20 mouse cellular contexts compared by ENCODE assay signal in the genomic region with DNA sequence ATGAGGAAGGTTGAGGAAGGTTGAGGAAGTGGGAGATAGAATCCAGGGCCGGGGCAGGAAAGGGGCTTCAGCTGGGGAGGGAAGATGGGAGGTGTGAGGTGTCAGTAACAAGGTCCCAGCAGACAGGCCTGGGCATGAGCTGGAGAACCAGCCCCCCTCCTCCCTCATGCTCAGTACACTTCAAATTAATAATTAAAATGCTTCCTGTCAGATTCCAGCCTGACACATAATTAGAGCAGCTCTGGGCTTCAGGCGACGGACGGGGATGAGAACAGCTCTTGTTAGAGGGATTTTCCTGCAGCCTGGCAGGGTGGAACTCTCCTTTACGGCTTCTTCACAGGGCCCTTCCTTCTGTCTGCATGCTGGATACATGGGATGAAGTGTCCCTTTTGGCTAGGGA. TPM values are rescaled to one million over a fixed set of nuclear protein-coding genes. Genes with fewer than 3 reads are reported as not detected.
DNase-seq lines count a peak whose midpoint lies in the region; ATAC-seq and TF ChIP-seq lines count a peak whose summit lies in the region.
"Had no signal": no experiment of that assay in that cellular context is flagged by ENCODE, and none has a peak within 500 bp of the region (broad histone marks: within the 10 kb centered on the region; RNA-seq: fewer than 3 reads in every experiment).

No protein-coding gene starts in this region.

- H3K36me3 ChIP-seq in lung, embryonic 14.5 days (ENCODE audit: insufficient read depth): no peaks in the 10 kb centered on the region
- H3K36me3 ChIP-seq in hindbrain, postnatal 0 days (ENCODE audit: insufficient read depth, low read length): no peaks in the 10 kb centered on the region
- no peaks in the 10 kb centered on the region for H3K36me3 ChIP-seq in kidney, adult 2 months (ENCODE audit: control insufficient read depth, insufficient read depth, low read length)
- H3K36me3 ChIP-seq: limb, embryonic 12.5 days; liver, embryonic 12.5 days; lung, embryonic 15.5 days; stomach, embryonic 15.5 days had no signal

- no peak overlapping the region for H3K27ac ChIP-seq in lung, embryonic 14.5 days (ENCODE audit: low read depth)
- no peak overlapping the region for H3K27ac ChIP-seq in hindbrain, postnatal 0 days
- no peak overlapping the region for H3K27ac ChIP-seq in kidney, adult 2 months (ENCODE audit: insufficient read depth, low read depth, low read length)
- H3K27ac ChIP-seq: limb, embryonic 12.5 days; liver, embryonic 12.5 days; lung, embryonic 15.5 days; stomach, embryonic 15.5 days had no signal

- 27% methylated on average over 5 of the region's 5 CpGs for WGBS in lung, embryonic 14.5 days
- 38% methylated on average over 5 of the region's 5 CpGs for WGBS in lung, adult 2 months
- WGBS in hindbrain, postnatal 0 days: 46% methylated on average over 5 of the region's 5 CpGs
- WGBS in kidney, adult 2 months: 42% methylated on average over 5 of the region's 5 CpGs

- no peak for TF ChIP-seq POLR2A in lung, adult 2 months (IDR thresholded peaks at IDR 0.05; ENCODE audit: borderline replicate concordance, extremely low read depth, low read depth, low read length)
- TF ChIP-seq POLR2A in kidney, adult 2 months (IDR thresholded peaks at IDR 0.05; ENCODE audit: low read depth, low read length): no peak

- H3K4me3 ChIP-seq in lung, embryonic 14.5 days (ENCODE audit: low read depth, low read length): no peak overlapping the region
- H3K4me3 ChIP-seq in lung, adult 2 months (replicated peaks; ENCODE audit: extremely low read depth, low read depth, low read length): no peak overlapping the region
- H3K4me3 ChIP-seq in hindbrain, postnatal 0 days (ENCODE audit: low read length): no peak overlapping the region
- H3K4me3 ChIP-seq in kidney, adult 2 months (ENCODE audit: insufficient read depth, low read depth, low read length): no peak overlapping the region
- H3K4me3 ChIP-seq: limb, embryonic 12.5 days; liver, embryonic 12.5 days; lung, embryonic 15.5 days; stomach, embryonic 15.5 days had no signal

- H3K4me1 ChIP-seq in lung, embryonic 14.5 days (ENCODE audit: insufficient read depth): no peaks in the 10 kb centered on the region; the same call in 1 of the 2 replicates
- no peaks in the 10 kb centered on the region for H3K4me1 ChIP-seq in lung, adult 2 months (ENCODE audit: control insufficient read depth, insufficient read depth, low read length)
- no peaks in the 10 kb centered on the region for H3K4me1 ChIP-seq in hindbrain, postnatal 0 days (ENCODE audit: insufficient read depth, low read length)
- H3K4me1 ChIP-seq in kidney, adult 2 months (ENCODE audit: control insufficient read depth, insufficient read depth, low read length): no peaks in the 10 kb centered on the region
- H3K4me1 ChIP-seq: liver, embryonic 12.5 days; lung, embryonic 15.5 days; stomach, embryonic 15.5 days had no signal

- no peak for ATAC-seq in lung, embryonic 14.5 days (ENCODE audit: insufficient read depth)
- ATAC-seq in hindbrain, postnatal 0 days: peak; percentile 58; the same call in 1 of the 2 replicates
- ATAC-seq: activated CD4-positive, CD25-positive, alpha-beta regulatory T cell, adult 4 months; liver, embryonic 12.5 days had no signal

- no peak overlapping the region for H3K4me2 ChIP-seq in lung, embryonic 14.5 days
- no peak overlapping the region for H3K4me2 ChIP-seq in hindbrain, postnatal 0 days (ENCODE audit: low read depth, low read length)
- H3K4me2 ChIP-seq: limb, embryonic 12.5 days; liver, embryonic 12.5 days; lung, embryonic 15.5 days; stomach, embryonic 15.5 days had no signal

- peak; percentile 20 for DNase-seq in cerebellum, adult 9-11 months
- DNase-seq in cerebellum, adult 11-12 months: no peak
- DNase-seq in lung, embryonic 14.5 days: peak; percentile 26
- DNase-seq in lung, adult 2 months: no peak
- DNase-seq in hindbrain, postnatal 0 days (ENCODE audit: low spot score): peak; percentile 49
- peak; percentile 61 for DNase-seq in retina, embryonic 14.5 days (ENCODE audit: low spot score)
- DNase-seq in heart, postnatal 14 days: no peak
- DNase-seq in kidney, adult 2 months: no peak
- DNase-seq: adrenal gland, postnatal 14 days; cerebellum, adult 11 months; cerebellum, postnatal 36 days; gastrocnemius, postnatal 36 days; kidney, adult 8-10 months; lung, postnatal 4 days; thymus, adult 18-20 months had no signal

- H3K9ac ChIP-seq in lung, embryonic 14.5 days: no peak overlapping the region
- no peak overlapping the region for H3K9ac ChIP-seq in hindbrain, postnatal 0 days (replicated peaks; ENCODE audit: low read length)
- H3K9ac ChIP-seq: limb, embryonic 12.5 days; liver, embryonic 12.5 days; lung, embryonic 15.5 days; stomach, embryonic 15.5 days had no signal

- H3K9me3 ChIP-seq in lung, embryonic 14.5 days (ENCODE audit: low read depth, low read length): no peaks in the 10 kb centered on the region
- H3K9me3 ChIP-seq in hindbrain, postnatal 0 days (ENCODE audit: low read length): no peaks in the 10 kb centered on the region
- H3K9me3 ChIP-seq: limb, embryonic 12.5 days; liver, embryonic 12.5 days; lung, embryonic 15.5 days; stomach, embryonic 15.5 days had no signal

- no peak for TF ChIP-seq CTCF in lung, embryonic 14.5 days (IDR thresholded peaks at IDR 0.05; ENCODE audit: low read depth)
- TF ChIP-seq CTCF in lung, adult 2 months (IDR thresholded peaks at IDR 0.05; ENCODE audit: insufficient read depth, low read length): no peak
- no peak for TF ChIP-seq CTCF in hindbrain, postnatal 0 days (IDR thresholded peaks at IDR 0.05; ENCODE audit: low read depth)
- no peak for TF ChIP-seq CTCF in kidney, adult 2 months (conservative IDR thresholded peaks at IDR 0.05; ENCODE audit: insufficient read depth, insufficient read length, low read depth, low read length)

- H3K27me3 ChIP-seq in lung, embryonic 14.5 days (ENCODE audit: insufficient read depth, low read length): no peaks in the 10 kb centered on the region
- no peaks in the 10 kb centered on the region for H3K27me3 ChIP-seq in hindbrain, postnatal 0 days (ENCODE audit: insufficient read depth, low read length)
- no peaks in the 10 kb centered on the region for H3K27me3 ChIP-seq in kidney, adult 2 months (replicated peaks; ENCODE audit: control insufficient read depth, insufficient read depth, low read length)
- H3K27me3 ChIP-seq: limb, embryonic 12.5 days; lung, embryonic 15.5 days; stomach, embryonic 15.5 days had no signal

- intact Hi-C loops in heart, postnatal 14 days (cut with DNase I): no loop called here

RNA-seq across cellular contexts. Expression of a gene that starts 25.3 kb away (rescaled TPM):
- polyA plus RNA-seq in lung, embryonic 14.5 days (2014; fragmentation: Nextera tagmentation; extraction: Ambion mirVana): 1.9 and 3.0 TPM in 2 replicates
- 10.3 and 11.4 TPM in 2 replicates for polyA plus RNA-seq in lung, adult 2 months (2012; rRNA removed)
- total RNA-seq in hindbrain, postnatal 0 days (2014; rRNA removed): 106 and 127 TPM in 2 replicates
- 7.4 and 8.7 TPM in 2 replicates for polyA plus RNA-seq in hindbrain, postnatal 0 days (2015; fragmentation: Nextera tagmentation; extraction: Ambion mirVana)
- total RNA-seq in heart, postnatal 14 days (2021): 10 to 100 TPM; 10.7 to 11.1 TPM
- polyA plus RNA-seq in kidney, adult 2 months (2012; rRNA removed): 2.7 and 2.9 TPM in 2 replicates
- polyA plus RNA-seq: activated CD4-positive, CD25-positive, alpha-beta regulatory T cell, adult 4 months had no signal

RNA-seq across cellular contexts. Expression of a gene that starts 41.5 kb away (rescaled TPM):
- polyA plus RNA-seq in lung, embryonic 14.5 days (2014; fragmentation: Nextera tagmentation; extraction: Ambion mirVana): 51.0 and 55.0 TPM in 2 replicates
- 6.8 and 8.8 TPM in 2 replicates for polyA plus RNA-seq in lung, adult 2 months (2012; rRNA removed)
- total RNA-seq in hindbrain, postnatal 0 days (2014; rRNA removed): 23.1 and 27.2 TPM in 2 replicates
- polyA plus RNA-seq in hindbrain, postnatal 0 days (2015; fragmentation: Nextera tagmentation; extraction: Ambion mirVana): 16.5 and 16.7 TPM in 2 replicates
- total RNA-seq in heart, postnatal 14 days (2021): 10 to 100 TPM; 15.4 to 17.6 TPM
- polyA plus RNA-seq in kidney, adult 2 months (2012; rRNA removed): 1.3 TPM in 2 replicates
- polyA plus RNA-seq: activated CD4-positive, CD25-positive, alpha-beta regulatory T cell, adult 4 months had no signal

Comparison
In these comparisons a context has a peak if more than half of its experiments do, and no peak if none do; other contexts are left out.
1. DNase-seq: peak in cerebellum, adult 9-11 months (single experiment), lung, embryonic 14.5 days (single experiment), hindbrain, postnatal 0 days (single experiment) and retina, embryonic 14.5 days (single experiment); none in cerebellum, adult 11-12 months (single experiment), lung, adult 2 months (single experiment), heart, postnatal 14 days (0 of 2) and kidney, adult 2 months (single experiment).